In the genomic region with DNA sequence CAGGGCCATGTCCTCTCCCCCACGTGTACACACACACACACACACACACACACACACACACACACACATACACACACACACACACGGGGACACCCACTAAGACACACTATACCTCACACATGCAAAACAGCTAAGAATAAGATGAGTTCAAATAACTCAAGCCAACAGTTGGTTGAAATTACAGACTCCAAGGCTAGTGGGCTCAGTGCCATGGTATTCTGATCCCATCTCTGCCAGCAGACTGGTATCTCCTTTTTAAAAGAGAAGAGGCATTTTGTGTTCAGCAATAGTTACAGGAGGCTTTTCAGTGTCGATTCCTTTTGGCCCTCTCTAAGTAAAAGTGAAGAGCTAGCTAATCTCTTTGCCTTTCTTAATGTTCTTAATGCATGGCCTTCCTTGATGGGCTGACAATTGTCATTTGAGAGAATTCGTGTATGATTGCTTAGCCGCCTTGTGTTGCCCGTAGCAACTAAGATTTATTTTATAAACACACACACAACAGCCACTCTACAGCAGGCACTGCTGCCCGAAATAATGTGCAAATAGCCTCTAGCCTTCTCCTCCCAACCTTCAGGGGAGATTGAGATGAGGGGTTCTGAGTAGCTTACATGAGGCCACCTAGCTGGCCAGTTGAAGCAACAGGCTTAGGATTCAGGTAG, we compare ENCODE assay signal across 16 mouse cellular contexts.
DNase-seq lines count a peak whose midpoint lies in the region; ATAC-seq and TF ChIP-seq lines count a peak whose summit lies in the region.
"Had no signal": no experiment of that assay in that cellular context is flagged by ENCODE, and none has a peak within 500 bp of the region (broad histone marks: within the 10 kb centered on the region; RNA-seq: fewer than 3 reads in every experiment).

No protein-coding gene starts in this region.

- POLR2A ChIA-PET in Patski (lab: Charles Lee) = interaction anchor here (1.4 kb wide), 1 partner anchor 34 kb away, joined by 4 read pairs; no protein-coding TSS in a partner anchor

- WGBS in hindbrain, postnatal 0 days = 64% methylated on average over 7 of the region's 7 CpGs
- WGBS in hindbrain, embryonic 11.5 days = 88% methylated on average over 7 of the region's 7 CpGs

- no peak overlapping the region for H3K4me3 ChIP-seq in hindbrain, postnatal 0 days (ENCODE audit: low read length)
- H3K4me3 ChIP-seq in hindbrain, embryonic 11.5 days (ENCODE audit: low read depth, low read length) = no peak overlapping the region
- H3K4me3 ChIP-seq: limb, embryonic 15.5 days had no signal

- TF ChIP-seq CTCF in hindbrain, postnatal 0 days (IDR thresholded peaks at IDR 0.05; ENCODE audit: low read depth) = no peak
- TF ChIP-seq CTCF in Patski (IDR thresholded peaks at IDR 0.05) = no peak

- 0 out of 2 replicates have a peak overlapping the region, but pooled peaks have one; percentile 11 for H3K27ac ChIP-seq in hindbrain, postnatal 0 days
- no peak overlapping the region for H3K27ac ChIP-seq in hindbrain, embryonic 11.5 days (ENCODE audit: low read depth, low read length)
- H3K27ac ChIP-seq: limb, embryonic 15.5 days; macrophage had no signal

- DNase-seq in hindbrain, postnatal 0 days (ENCODE audit: low spot score) = peak; percentile 26
- no peak for DNase-seq in hindbrain, embryonic 11.5 days (ENCODE audit: low spot score)
- peak; percentile 78 for DNase-seq in 3T3-L1 (ENCODE audit: low read depth, low spot score)
- DNase-seq in Patski (ENCODE audit: low read depth, low spot score) = no peak
- peak; percentile 35 for DNase-seq in gastrocnemius, postnatal 10 days
- DNase-seq in left cerebral cortex, adult 11 months (ENCODE audit: low spot score) = no peak
- DNase-seq in urinary bladder, postnatal 25 days (ENCODE audit: low spot score) = no peak
- DNase-seq in layer of hippocampus, adult 9-10 months (ENCODE audit: low spot score) = no peak
- DNase-seq: cerebellum, adult 18-20 months; heart, postnatal 4 days; kidney, postnatal 36 days; midbrain, embryonic 14.5 days; right cerebral cortex, postnatal 4 days; thymus, postnatal 4 days had no signal

- in situ Hi-C loops in Patski (cut with MboI; ENCODE audit: low pct_unique_long_range_greater_than_20kb) = no loop called here

- H3K9me3 ChIP-seq in hindbrain, postnatal 0 days (ENCODE audit: low read length) = no peaks in the 10 kb centered on the region
- H3K9me3 ChIP-seq in hindbrain, embryonic 11.5 days (ENCODE audit: control insufficient read depth, low read length) = no peaks in the 10 kb centered on the region
- H3K9me3 ChIP-seq: limb, embryonic 15.5 days had no signal

- CTCF ChIA-PET in Patski (lab: Charles Lee) = interaction anchor here (0.6 to 1.7 kb wide), 4 partner anchors 10 to 27 kb away, joined by 3 to 6 read pairs (median 4); no protein-coding TSS in a partner anchor

- no peak overlapping the region for H3K4me2 ChIP-seq in hindbrain, postnatal 0 days (ENCODE audit: low read depth, low read length)
- no peak overlapping the region for H3K4me2 ChIP-seq in hindbrain, embryonic 11.5 days (replicated peaks; ENCODE audit: low read depth, low read length)
- H3K4me2 ChIP-seq: limb, embryonic 15.5 days had no signal

- ATAC-seq in hindbrain, postnatal 0 days = no peak
- ATAC-seq in hindbrain, embryonic 11.5 days (ENCODE audit: low FRiP score) = no peak
- ATAC-seq in Patski = peak; percentile 84

- no peak overlapping the region for H3K9ac ChIP-seq in hindbrain, postnatal 0 days (replicated peaks; ENCODE audit: low read length)
- H3K9ac ChIP-seq in hindbrain, embryonic 11.5 days (ENCODE audit: low read depth, low read length) = no peak overlapping the region
- H3K9ac ChIP-seq: limb, embryonic 15.5 days had no signal

- no peaks in the 10 kb centered on the region for H3K36me3 ChIP-seq in hindbrain, postnatal 0 days (ENCODE audit: insufficient read depth, low read length)
- H3K36me3 ChIP-seq in hindbrain, embryonic 11.5 days (ENCODE audit: control insufficient read depth, insufficient read depth, low read length) = no peaks in the 10 kb centered on the region
- H3K36me3 ChIP-seq: limb, embryonic 15.5 days had no signal

- no peaks in the 10 kb centered on the region for H3K27me3 ChIP-seq in hindbrain, postnatal 0 days (ENCODE audit: insufficient read depth, low read length)
- H3K27me3 ChIP-seq in hindbrain, embryonic 11.5 days (ENCODE audit: control insufficient read depth, insufficient read depth, low read length) = no peaks in the 10 kb centered on the region
- H3K27me3 ChIP-seq in Patski = no peaks in the 10 kb centered on the region
- H3K27me3 ChIP-seq: limb, embryonic 15.5 days had no signal

- 0 out of 2 replicates have a peak, but pooled peaks cover 7% of the 10 kb centered on the region for H3K4me1 ChIP-seq in hindbrain, postnatal 0 days (ENCODE audit: insufficient read depth, low read length)
- H3K4me1 ChIP-seq in hindbrain, embryonic 11.5 days (replicated peaks; ENCODE audit: control insufficient read depth, insufficient read depth, low read length) = no peaks in the 10 kb centered on the region

Comparison
In these comparisons a context has a peak if more than half of its experiments do, and no peak if none do; other contexts are left out.
1. DNase-seq: peak in hindbrain, postnatal 0 days (single experiment), 3T3-L1 (single experiment) and gastrocnemius, postnatal 10 days (single experiment); none in hindbrain, embryonic 11.5 days (single experiment), Patski (single experiment), left cerebral cortex, adult 11 months (single experiment), urinary bladder, postnatal 25 days (single experiment) and layer of hippocampus, adult 9-10 months (single experiment).